Mouse (Mus musculus): Measurements from ENCODE around the gene Ccdc169. TPM values are rescaled to one million over a fixed set of nuclear protein-coding genes. Genes with fewer than 3 reads are reported as not detected.

Ccdc169 gene
- total and polyA plus RNA-seq, 3 experiments = 0.19 TPM; not detected in 2

GRCm38 (mm10) chr3:55213785-55214184, 76.6 kb downstream of the Ccdc169 start:
- no peak for DNase-seq (ENCODE audit: low read depth, low spot score)
- no peak overlapping the region for H3K9ac ChIP-seq (ENCODE audit: control insufficient read depth, low read depth, low read length, poor library complexity, severe bottlenecking)
- H3K27me3 ChIP-seq (ENCODE audit: control insufficient read depth in 1 of 2, insufficient read depth in 2 of 2, low read length in 2 of 2) = no peaks in the 10 kb centered on the region
- no peak overlapping the region for H3K27ac ChIP-seq (ENCODE audit: control insufficient read depth, low read depth, low read length)
- TF ChIP-seq MAX (IDR thresholded peaks at IDR 0.05; ENCODE audit: low read length) = no peak
- H3K4me3 ChIP-seq (ENCODE audit: control insufficient read depth in 1 of 2, insufficient read depth in 1 of 2, low read depth in 2 of 2, low read length in 2 of 2) = no peak overlapping the region
- no peaks in the 10 kb centered on the region for H3K4me1 ChIP-seq (ENCODE audit: control insufficient read depth in 1 of 2, insufficient read depth in 2 of 2, low read length in 2 of 2)
- no peaks in the 10 kb centered on the region for H3K36me3 ChIP-seq (ENCODE audit: control insufficient read depth in 1 of 2, insufficient read depth in 2 of 2, low read length in 2 of 2)
- no peaks in the 10 kb centered on the region for H3K79me2 ChIP-seq (ENCODE audit: control insufficient read depth, insufficient read depth, low read length, poor library complexity)
- no peaks in the 10 kb centered on the region for H3K9me3 ChIP-seq (replicated peaks; ENCODE audit: insufficient read depth, low read length)

- H3K9me3 ChIP-seq (replicated peaks; ENCODE audit: insufficient read depth, low read length) = no peaks in the 10 kb centered on the region
- H3K9ac ChIP-seq (ENCODE audit: control insufficient read depth, low read depth, low read length, poor library complexity, severe bottlenecking) = no peak overlapping the region
- TF ChIP-seq TCF12 (IDR thresholded peaks at IDR 0.05; ENCODE audit: low read depth, low read length) (no peak), CHD2 (IDR thresholded peaks at IDR 0.05; ENCODE audit: low read length) (no peak), TBP (IDR thresholded peaks at IDR 0.05; ENCODE audit: low read depth, low read length) (no peak)
- no peaks in the 10 kb centered on the region for H3K27me3 ChIP-seq (ENCODE audit: control insufficient read depth in 1 of 2, insufficient read depth in 2 of 2, low read length in 2 of 2)
- no peak overlapping the region for H3K27ac ChIP-seq (ENCODE audit: control insufficient read depth, low read depth, low read length)
- H3K4me1 ChIP-seq (ENCODE audit: control insufficient read depth in 1 of 2, insufficient read depth in 2 of 2, low read length in 2 of 2) = no peaks in the 10 kb centered on the region
- no peaks in the 10 kb centered on the region for H3K36me3 ChIP-seq (ENCODE audit: control insufficient read depth in 1 of 2, insufficient read depth in 2 of 2, low read length in 2 of 2)
- H3K79me2 ChIP-seq (ENCODE audit: control insufficient read depth, insufficient read depth, low read length, poor library complexity) = no peaks in the 10 kb centered on the region
- H3K4me3 ChIP-seq (ENCODE audit: control insufficient read depth in 1 of 2, insufficient read depth in 1 of 2, low read depth in 2 of 2, low read length in 2 of 2) = no peak overlapping the region
- DNase-seq (ENCODE audit: low read depth, low spot score) = no peak
These were observed 77.3 kb downstream of the Ccdc169 start for GRCm38 (mm10) chr3:55214413-55214812.

- TF ChIP-seq MYB (IDR thresholded peaks at IDR 0.05; ENCODE audit: low read depth, low read length) (no peak), POLR2AphosphoS2 (IDR thresholded peaks at IDR 0.05; ENCODE audit: low read length) (no peak), SMC3 (IDR thresholded peaks at IDR 0.05; ENCODE audit: low read depth, low read length) (0 out of 2 replicates have a peak, but pooled peaks have one; percentile 6), JUND (IDR thresholded peaks at IDR 0.05; ENCODE audit: low read depth, low read length) (no peak), RAD21 (IDR thresholded peaks at IDR 0.05; ENCODE audit: low read depth, low read length) (peak; percentile 21), E2F4 (IDR thresholded peaks at IDR 0.05; ENCODE audit: borderline replicate concordance, low read depth, low read length) (no peak), TCF12 (IDR thresholded peaks at IDR 0.05; ENCODE audit: low read depth, low read length) (no peak), USF1 (IDR thresholded peaks at IDR 0.05; ENCODE audit: low read depth, low read length) (no peak), TBP (IDR thresholded peaks at IDR 0.05; ENCODE audit: low read depth, low read length) (no peak), ZMIZ1 (IDR thresholded peaks at IDR 0.05; ENCODE audit: low read depth, low read length) (no peak), MXI1 (IDR thresholded peaks at IDR 0.05; ENCODE audit: low read depth, low read length) (no peak), CTCF (IDR thresholded peaks at IDR 0.05 in 2 of 3, conservative IDR thresholded peaks at IDR 0.05 in 1 of 3; ENCODE audit: control insufficient read depth in 1 of 3, insufficient read depth in 1 of 3, low read depth in 2 of 3, low read length in 3 of 3, poor library complexity in 1 of 3, severe bottlenecking in 1 of 3) (peak; percentile 23 to 40 (median 30); a peak in 5 of 6 replicates)
- Histone ChIP-seq H3K9ac (ENCODE audit: control insufficient read depth, low read depth, low read length, poor library complexity, severe bottlenecking) (no peak overlapping the region), H3K9me3 (replicated peaks; ENCODE audit: insufficient read depth, low read length) (no peaks in the 10 kb centered on the region), H3K27ac (ENCODE audit: control insufficient read depth, low read depth, low read length) (no peak overlapping the region), H3K36me3 (ENCODE audit: control insufficient read depth in 1 of 2, insufficient read depth in 2 of 2, low read length in 2 of 2) (no peaks in the 10 kb centered on the region), H3K79me2 (ENCODE audit: control insufficient read depth, insufficient read depth, low read length, poor library complexity) (no peaks in the 10 kb centered on the region), H3K4me1 (ENCODE audit: control insufficient read depth in 1 of 2, insufficient read depth in 2 of 2, low read length in 2 of 2) (no peaks in the 10 kb centered on the region), H3K4me3 (ENCODE audit: control insufficient read depth in 1 of 2, insufficient read depth in 1 of 2, low read depth in 2 of 2, low read length in 2 of 2) (no peak overlapping the region), H3K27me3 (ENCODE audit: control insufficient read depth in 1 of 2, insufficient read depth in 2 of 2, low read length in 2 of 2) (no peaks in the 10 kb centered on the region)
- no peak for DNase-seq (ENCODE audit: low read depth, low spot score)
These were observed 85.4 kb downstream of the Ccdc169 start for GRCm38 (mm10) chr3:55222502-55222901.

Other genes with a start within 250 kb of the Ccdc169 start
- gene Sertm1, start 221.5 kb upstream of the Ccdc169 start, total RNA-seq (2012; rRNA removed) = not detected in 2 replicates
- gene Sertm1, start 221.5 kb upstream of the Ccdc169 start, polyA plus RNA-seq (2012; ENCODE audit: insufficient read depth in 1 of 2, insufficient read length in 2 of 2, low read depth in 1 of 2, low replicate concordance in 2 of 2, missing spikeins in 1 of 2) = not detected
- gene Ccna1, start 81.8 kb upstream of the Ccdc169 start, total RNA-seq (2012; rRNA removed) = not detected in 2 replicates
- not detected for gene Ccna1, start 81.8 kb upstream of the Ccdc169 start, polyA plus RNA-seq (2012; ENCODE audit: insufficient read depth in 1 of 2, insufficient read length in 2 of 2, low read depth in 1 of 2, low replicate concordance in 2 of 2, missing spikeins in 1 of 2)
- 17.9 and 18.5 TPM in 2 replicates for gene Spg20, start 25.2 kb upstream of the Ccdc169 start, total RNA-seq (2012; rRNA removed)
- gene Spg20, start 25.2 kb upstream of the Ccdc169 start, polyA plus RNA-seq (2012; ENCODE audit: insufficient read depth in 1 of 2, insufficient read length in 2 of 2, low read depth in 1 of 2, low replicate concordance in 2 of 2, missing spikeins in 1 of 2) = 10 to 100 TPM in 1 of 2 experiments, not detected in 1; 23.3 TPM
- not detected in 2 replicates for gene Sohlh2, start 44.7 kb downstream of the Ccdc169 start, total RNA-seq (2012; rRNA removed)
- gene Sohlh2, start 44.7 kb downstream of the Ccdc169 start, polyA plus RNA-seq (2012; ENCODE audit: insufficient read depth in 1 of 2, insufficient read length in 2 of 2, low read depth in 1 of 2, low replicate concordance in 2 of 2, missing spikeins in 1 of 2) = not detected
- gene Dclk1, start 105.0 kb downstream of the Ccdc169 start, total RNA-seq (2012; rRNA removed) = not detected in 2 replicates
- gene Dclk1, start 105.0 kb downstream of the Ccdc169 start, polyA plus RNA-seq (2012; ENCODE audit: insufficient read depth in 1 of 2, insufficient read length in 2 of 2, low read depth in 1 of 2, low replicate concordance in 2 of 2, missing spikeins in 1 of 2) = not detected

Measured in MEL (cell line).